Mouse (Mus musculus) midbrain, embryonic 16.5 days (tissue): ENCODE data around the gene Npff. TPM values are rescaled to one million over a fixed set of nuclear protein-coding genes. Genes with fewer than 3 reads are reported as not detected.

Experiments used
- ATAC-seq: fragments of 200-750 bp; cut with Nextera tagmentation; 2 replicates; pipeline ENCODE4 v1.8.0; 2017; ENCODE audit warnings: moderate TSS enrichment
- H3K27ac ChIP-seq: fragments of 300-500 bp; sonication (generic); 2 replicates; pipeline ENCODE4 v1.5.1; 2014; ENCODE audit warnings: mild to moderate bottlenecking, low read length, mixed read lengths
- H3K27me3 ChIP-seq: fragments of 300-500 bp; sonication (generic); 2 replicates; pipeline ENCODE4 v1.6.1; 2014; ENCODE audit warnings: low read depth, low read length, mixed read lengths; ENCODE audit not compliant: control insufficient read depth, insufficient read depth
- H3K36me3 ChIP-seq: fragments of 300-500 bp; sonication (generic); 2 replicates; pipeline ENCODE4 v1.6.1; 2014; ENCODE audit warnings: mild to moderate bottlenecking, low read length, moderate library complexity, mixed read lengths; ENCODE audit not compliant: control insufficient read depth, insufficient read depth
- H3K4me1 ChIP-seq: fragments of 300-500 bp; sonication (generic); 2 replicates; pipeline ENCODE4 v1.6.1; 2014; ENCODE audit warnings: mild to moderate bottlenecking, low read length, mixed read lengths; ENCODE audit not compliant: control insufficient read depth, insufficient read depth
- H3K4me2 ChIP-seq: fragments of 300-500 bp; sonication (generic); 2 replicates; pipeline ENCODE4 v1.6.1; 2014; ENCODE audit warnings: mild to moderate bottlenecking, low read length, mixed read lengths
- H3K4me3 ChIP-seq: fragments of 300-500 bp; sonication (generic); 2 replicates; pipeline ENCODE4 v1.5.1; 2014; ENCODE audit warnings: low read depth, mild to moderate bottlenecking, low read length, moderate library complexity, mixed read lengths
- H3K9ac ChIP-seq: fragments of 300-500 bp; sonication (generic); 2 replicates; pipeline ENCODE4 v1.6.1; 2014; ENCODE audit warnings: low read depth, low read length, mixed read lengths
- H3K9me3 ChIP-seq: fragments of 300-500 bp; sonication (generic); replicated peaks from 2 replicates; pipeline ENCODE4 v1.6.1; 2014; ENCODE audit warnings: mild to moderate bottlenecking, low read length, mixed read lengths; ENCODE audit not compliant: control insufficient read depth, poor library complexity, severe bottlenecking
- WGBS: fragments of 180-500 bp; shearing (Covaris S2); extraction: QIAGEN DNeasy Blood & Tissue Kit; methylation state at CpG from one replicate; pipeline ENCODE4 v1.1.7; 2014; 5-methylcytosine and 5-hydroxymethylcytosine counted together
- polyA plus RNA-seq: library from polyadenylated mRNA; unstranded; fragments of >200 nt; fragmentation: Nextera tagmentation; extraction: Ambion mirVana; gene quantifications from 2 replicates; pipeline ENCODE4 v1.2.1, GENCODE M21; 2015

Npff gene
- 1.4 and 2.2 TPM in 2 replicates for polyA plus RNA-seq

DNA sequence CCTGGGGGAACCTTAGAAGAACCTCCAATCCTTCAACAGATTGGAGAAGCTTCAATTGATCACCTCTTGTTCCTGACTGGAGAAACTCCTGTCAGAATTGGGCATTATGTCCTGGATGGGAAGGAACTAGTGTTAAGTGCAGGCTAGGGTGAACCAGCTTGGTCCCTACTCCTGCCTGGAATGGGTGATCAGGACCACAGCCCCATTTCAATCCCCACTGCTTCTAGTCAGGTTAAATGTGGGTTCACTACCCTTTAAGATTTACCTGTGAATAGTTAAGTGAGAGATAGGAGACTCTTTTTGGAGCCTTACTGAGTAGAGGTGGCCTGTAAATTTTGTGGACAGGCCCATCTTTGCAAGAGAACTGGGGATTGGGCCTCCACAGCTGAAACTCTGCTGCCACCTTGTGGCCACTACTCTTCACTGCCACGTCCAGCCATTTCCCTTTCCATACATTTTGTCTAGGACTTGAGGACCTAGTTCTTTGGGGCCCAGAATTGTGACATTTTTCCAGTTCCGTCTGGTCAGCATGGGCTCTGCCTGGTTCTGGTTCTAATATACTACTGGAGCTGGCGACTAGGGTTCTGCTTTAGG lies at the start of gene Npff:
Gene Npff (minus strand): TSS at position 51 of the 594 bp plus-strand sequence.
- Histone ChIP-seq H3K9me3 (no peaks in the 10 kb centered on the region), H3K36me3 (peaks cover 15% of the 10 kb centered on the region), H3K4me2 (no peak within 1 kb of the TSS), H3K27me3 (no peaks in the 10 kb centered on the region), H3K9ac (0 out of 2 replicates have a peak within 1 kb of the TSS, but pooled peaks have one; percentile 25), H3K27ac (no peak within 1 kb of the TSS), H3K4me1 (no peaks in the 10 kb centered on the region; the same call in 1 of the 2 replicates), H3K4me3 (no peak within 1 kb of the TSS)
- no peak for ATAC-seq
- WGBS: 8% methylated on average over 3 of the region's 3 CpGs

DNA sequence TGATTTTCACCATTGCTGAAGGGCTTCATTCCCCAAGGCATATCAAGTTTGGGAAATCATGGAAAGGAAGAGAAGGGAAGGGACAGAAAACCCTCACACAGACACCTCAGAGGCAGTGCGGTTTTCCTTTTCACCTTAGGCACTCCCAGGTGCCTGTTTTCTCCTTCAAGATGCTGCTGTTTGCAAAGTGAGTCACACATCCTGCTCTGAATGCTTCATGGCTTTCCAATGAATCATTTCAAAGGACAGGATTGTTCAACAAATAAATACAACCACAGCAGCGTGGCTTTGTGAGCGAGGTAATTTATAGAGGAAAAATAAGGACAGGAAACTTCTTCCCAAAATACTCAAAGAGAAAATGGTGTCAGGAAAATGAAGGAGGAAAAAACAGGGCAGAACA lies 47.3 kb upstream of the Npff start:
- Histone ChIP-seq H3K27ac (0 out of 2 replicates have a peak overlapping the region, but pooled peaks have one; percentile 18), H3K9me3 (no peaks in the 10 kb centered on the region)
- no peak for ATAC-seq

DNA sequence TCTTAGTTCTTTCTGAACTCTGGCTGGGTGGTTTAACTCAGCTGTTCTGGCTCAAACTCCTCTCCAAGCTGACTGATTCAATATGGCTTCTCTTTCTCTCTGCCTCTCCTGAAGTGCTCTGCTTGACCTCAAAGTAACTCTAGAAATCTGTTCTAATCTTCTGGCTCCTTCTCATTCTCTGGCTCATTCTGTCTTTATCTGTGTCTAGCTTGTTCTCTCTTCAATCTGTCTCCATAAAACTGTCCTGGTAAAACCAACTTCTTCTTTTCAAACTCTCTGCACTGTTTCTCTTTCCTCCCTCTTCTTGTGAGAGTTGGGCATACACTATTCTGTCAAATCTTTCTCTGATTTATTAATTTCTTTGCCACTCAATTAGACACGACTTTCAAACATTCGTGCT lies 43.1 kb upstream of the Npff start:
- H3K36me3 ChIP-seq: no peaks in the 10 kb centered on the region
- H3K9me3 ChIP-seq: no peaks in the 10 kb centered on the region
- H3K27ac ChIP-seq: no peak overlapping the region
- H3K9ac ChIP-seq: no peak overlapping the region
- H3K4me3 ChIP-seq: no peak overlapping the region
- H3K27me3 ChIP-seq: no peaks in the 10 kb centered on the region
- ATAC-seq: no peak
- 96% methylated on average over 2 of the region's 2 CpGs for WGBS
- H3K4me1 ChIP-seq: no peaks in the 10 kb centered on the region
- no peak overlapping the region for H3K4me2 ChIP-seq

More for the DNA sequence above, 47.3 kb upstream of the Npff start:
- H3K27me3 ChIP-seq: no peaks in the 10 kb centered on the region
- H3K9ac ChIP-seq: no peak overlapping the region
- H3K4me1 ChIP-seq: no peaks in the 10 kb centered on the region
- 86% methylated on average over 3 of the region's 3 CpGs for WGBS
- no peak overlapping the region for H3K4me3 ChIP-seq
- no peaks in the 10 kb centered on the region for H3K36me3 ChIP-seq
- H3K4me2 ChIP-seq: no peak overlapping the region

DNA sequence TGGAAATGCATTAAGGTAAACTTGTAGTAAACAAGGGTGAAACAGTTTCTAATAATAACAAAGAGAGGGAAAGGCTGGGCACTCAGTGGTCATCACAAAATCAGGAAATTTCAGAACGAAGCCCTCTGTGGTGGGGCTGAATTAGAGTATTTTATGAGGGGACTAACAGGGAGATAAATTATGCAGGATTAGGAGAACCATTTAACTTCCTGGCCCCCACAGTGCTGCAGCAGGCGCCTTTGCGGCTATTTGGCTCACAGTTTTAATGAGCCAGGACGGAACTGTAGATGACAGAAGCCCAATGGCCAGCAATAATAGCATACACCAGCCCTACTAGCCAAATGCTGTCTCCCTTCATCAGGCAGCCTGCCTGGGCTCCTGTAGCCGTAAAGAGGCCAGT lies 38.9 kb upstream of the Npff start:
- Histone ChIP-seq H3K4me3 (no peak overlapping the region), H3K4me2 (no peak overlapping the region), H3K36me3 (no peaks in the 10 kb centered on the region), H3K4me1 (no peaks in the 10 kb centered on the region; the same call in 1 of the 2 replicates), H3K9ac (no peak overlapping the region), H3K27ac (no peak overlapping the region), H3K27me3 (no peaks in the 10 kb centered on the region), H3K9me3 (no peaks in the 10 kb centered on the region)
- ATAC-seq: no peak
- WGBS: 73% methylated on average over 5 of the region's 5 CpGs

DNA sequence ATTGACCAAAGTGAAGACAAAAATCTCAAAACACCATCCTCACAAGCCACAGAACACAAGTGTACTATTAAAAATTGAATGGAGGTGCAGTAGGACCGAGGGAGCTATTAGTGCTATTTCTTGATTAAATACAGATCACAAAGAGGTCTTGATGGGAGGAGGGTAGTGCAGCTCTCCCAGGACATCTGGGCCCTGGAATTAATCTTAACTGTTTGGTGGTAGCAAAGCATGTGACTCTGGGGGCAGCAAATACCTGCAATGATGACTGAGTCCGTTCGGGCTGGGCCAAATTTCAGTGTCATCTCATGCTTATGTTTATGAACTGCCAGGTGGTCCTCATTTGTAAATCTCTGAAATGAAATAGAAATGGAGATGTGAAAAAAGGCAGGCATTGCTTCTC lies 38.3 kb upstream of the Npff start:
- H3K4me2 ChIP-seq: no peak overlapping the region
- H3K27ac ChIP-seq: no peak overlapping the region
- no peaks in the 10 kb centered on the region for H3K36me3 ChIP-seq
- no peak for ATAC-seq
- WGBS: 88% methylated on average over 3 of the region's 3 CpGs
- no peak overlapping the region for H3K9ac ChIP-seq
- H3K9me3 ChIP-seq: no peaks in the 10 kb centered on the region
- no peaks in the 10 kb centered on the region; the same call in 1 of the 2 replicates for H3K4me1 ChIP-seq
- H3K27me3 ChIP-seq: no peaks in the 10 kb centered on the region
- no peak overlapping the region for H3K4me3 ChIP-seq

DNA sequence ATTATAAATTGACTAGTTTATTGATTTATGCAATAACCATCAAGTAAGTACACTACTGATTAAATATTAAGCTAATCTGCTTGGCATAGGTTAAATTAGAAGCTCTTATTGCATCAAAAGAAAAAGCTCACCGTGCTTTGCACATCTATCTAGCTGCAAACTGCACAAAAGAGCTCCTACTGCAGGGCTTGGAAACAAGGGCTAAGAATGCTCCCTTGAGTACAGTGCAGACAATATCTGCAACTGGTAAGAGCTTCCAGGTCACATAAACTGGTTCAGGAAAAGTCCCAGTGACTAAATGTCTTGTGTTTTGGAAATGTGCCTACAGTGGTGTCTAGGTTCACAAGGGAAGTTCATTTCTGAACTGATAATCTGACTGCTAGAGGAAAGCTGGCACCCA lies 37.7 kb upstream of the Npff start:
- H3K4me3 ChIP-seq: no peak overlapping the region
- no peaks in the 10 kb centered on the region; the same call in 1 of the 2 replicates for H3K4me1 ChIP-seq
- 79% methylated on average over 1 of the region's 1 CpGs for WGBS
- no peak for ATAC-seq
- no peak overlapping the region for H3K4me2 ChIP-seq
- no peaks in the 10 kb centered on the region for H3K9me3 ChIP-seq
- H3K27ac ChIP-seq: no peak overlapping the region
- no peak overlapping the region for H3K9ac ChIP-seq
- H3K27me3 ChIP-seq: no peaks in the 10 kb centered on the region
- H3K36me3 ChIP-seq: no peaks in the 10 kb centered on the region

DNA sequence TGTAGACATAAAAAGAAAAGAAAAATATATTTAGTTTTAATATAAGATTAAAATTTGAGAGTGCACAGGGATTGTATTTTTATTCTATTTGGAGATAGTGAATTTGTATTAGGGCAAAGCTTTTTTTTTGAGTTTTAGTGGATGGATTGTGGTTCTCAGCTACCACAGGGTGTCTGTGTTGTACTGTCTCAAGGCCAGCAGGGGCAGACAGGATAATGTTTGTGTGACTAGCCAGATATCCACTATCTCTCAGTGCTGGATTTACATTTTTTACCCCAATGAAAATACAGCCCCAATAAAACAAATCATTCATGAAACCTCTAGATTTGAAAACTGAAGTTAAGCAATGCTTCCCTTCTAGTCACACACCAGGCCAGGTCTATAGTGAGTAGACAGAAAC lies 32.8 kb upstream of the Npff start:
- Histone ChIP-seq H3K27me3 (no peaks in the 10 kb centered on the region), H3K4me3 (no peak overlapping the region), H3K4me1 (no peaks in the 10 kb centered on the region; the same call in 1 of the 2 replicates), H3K9ac (no peak overlapping the region), H3K4me2 (no peak overlapping the region), H3K9me3 (no peaks in the 10 kb centered on the region), H3K27ac (no peak overlapping the region), H3K36me3 (peaks cover 5% of the 10 kb centered on the region; the same call in 1 of the 2 replicates)
- no peak for ATAC-seq

DNA sequence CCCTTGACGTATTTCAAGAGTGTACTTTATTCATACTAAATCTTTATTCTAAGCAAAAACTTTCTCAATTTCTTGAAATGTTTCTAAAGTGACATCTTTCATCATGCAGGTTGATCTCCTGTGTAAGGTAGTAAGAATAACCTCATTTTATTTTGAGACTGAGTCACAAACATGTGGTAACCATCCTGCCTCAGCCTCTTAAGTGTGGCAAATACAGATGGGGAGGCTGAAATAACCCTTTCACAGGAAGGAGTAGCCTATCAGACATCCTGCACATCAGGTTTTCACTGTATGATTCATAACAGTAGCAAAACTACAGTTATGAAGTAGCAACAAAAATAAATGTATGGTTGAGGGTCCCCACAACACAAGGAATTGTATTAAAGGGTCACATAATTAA lies 30.8 kb upstream of the Npff start:
- 94% methylated on average over 1 of the region's 1 CpGs for WGBS
- peaks cover 10% of the 10 kb centered on the region for H3K36me3 ChIP-seq

DNA sequence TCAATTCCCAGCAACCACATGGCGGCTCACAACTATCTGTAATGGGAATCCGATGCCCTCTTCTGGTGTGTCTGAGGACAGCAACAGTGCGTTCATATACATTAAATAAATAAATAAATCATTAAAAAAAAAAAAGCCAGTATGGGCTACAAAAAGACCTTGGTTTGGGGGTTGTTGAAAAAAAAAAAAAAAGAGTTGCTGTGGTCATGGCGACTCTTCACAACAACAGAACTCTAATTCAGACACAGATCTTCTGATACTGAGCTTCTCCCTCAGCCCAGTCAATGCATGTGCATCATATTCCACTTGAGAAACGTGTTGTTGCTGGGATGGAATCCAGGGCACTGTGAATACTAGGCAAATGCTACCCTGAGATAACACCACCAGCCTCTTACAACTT lies 27.9 kb upstream of the Npff start:
- Histone ChIP-seq H3K36me3 (peaks cover 10% of the 10 kb centered on the region), H3K4me1 (no peaks in the 10 kb centered on the region), H3K27me3 (no peaks in the 10 kb centered on the region), H3K4me3 (no peak overlapping the region), H3K9ac (no peak overlapping the region), H3K27ac (no peak overlapping the region), H3K9me3 (no peaks in the 10 kb centered on the region), H3K4me2 (no peak overlapping the region)
- ATAC-seq: no peak
- 99% methylated on average over 5 of the region's 5 CpGs for WGBS

More for the DNA sequence above, 30.8 kb upstream of the Npff start:
- H3K9me3 ChIP-seq: no peaks in the 10 kb centered on the region
- no peak overlapping the region for H3K4me3 ChIP-seq
- no peaks in the 10 kb centered on the region for H3K4me1 ChIP-seq
- H3K4me2 ChIP-seq: no peak overlapping the region
- H3K27ac ChIP-seq: no peak overlapping the region
- ATAC-seq: no peak
- no peaks in the 10 kb centered on the region for H3K27me3 ChIP-seq
- H3K9ac ChIP-seq: no peak overlapping the region
